Mouse (Mus musculus) c-Kit-positive CD71-negative TER-119-negative erythroid progenitor cells, embryonic 14.5 days (primary cell): ENCODE results near the gene Serpina3k.
"Not testable (repeated sequence)": the region's sequence is repeated elsewhere in the genome, so short reads cannot be mapped to it uniquely, and the experiment has no call there.

Experiments used
- DNase-seq: peaks from one replicate; pipeline ENCODE4 v3.0.0-alpha.2; 2013; ENCODE audit warnings: low read depth

Gene Serpina3k

DNA sequence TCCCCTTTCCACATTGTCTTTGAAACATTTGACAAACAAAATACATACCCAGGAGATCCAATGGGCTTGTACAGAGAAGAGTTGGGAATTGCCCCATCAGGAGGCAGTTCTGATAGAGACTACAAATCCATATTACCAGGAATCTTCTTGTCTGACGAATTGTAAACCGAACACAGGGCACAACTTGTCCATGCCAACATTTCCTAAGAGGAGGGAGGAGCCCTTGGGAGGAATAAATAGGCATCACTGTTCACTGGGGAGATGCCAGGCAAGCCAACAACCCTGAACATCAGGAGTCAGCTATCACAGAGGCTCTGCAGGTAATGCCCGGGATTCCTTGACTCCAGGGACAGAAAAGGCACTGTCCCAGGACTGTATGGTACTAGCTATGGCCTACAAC, at the start of gene Serpina3k, which contains the start of gene Serpina3m:
Serpina3k (plus strand) TSS at position 261 of the 400 bp plus-strand sequence.
Serpina3m (plus strand) TSS at position 261 of the 400 bp plus-strand sequence.
- DNase-seq: not testable (repeated sequence)

DNA sequence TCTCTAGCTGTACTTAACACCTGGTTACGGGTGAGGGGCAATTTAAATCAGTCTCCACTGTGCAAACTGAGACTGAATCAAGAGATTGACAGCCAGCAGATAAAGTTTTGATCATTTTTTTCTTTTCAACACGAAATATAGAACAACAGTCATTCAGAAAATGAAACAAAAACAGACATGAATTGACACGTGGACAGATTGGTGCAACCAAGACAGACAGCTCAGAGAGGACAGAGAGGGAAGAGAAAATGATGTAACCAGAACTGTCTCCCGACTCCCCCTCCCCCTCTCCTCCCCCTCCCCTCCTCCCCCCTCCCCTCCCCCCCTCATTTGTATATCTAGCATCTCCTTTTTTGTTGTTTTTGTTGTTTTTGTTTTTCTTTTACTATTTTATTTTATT, 48.4 kb upstream of the Serpina3k start:
- no peak for DNase-seq

DNA sequence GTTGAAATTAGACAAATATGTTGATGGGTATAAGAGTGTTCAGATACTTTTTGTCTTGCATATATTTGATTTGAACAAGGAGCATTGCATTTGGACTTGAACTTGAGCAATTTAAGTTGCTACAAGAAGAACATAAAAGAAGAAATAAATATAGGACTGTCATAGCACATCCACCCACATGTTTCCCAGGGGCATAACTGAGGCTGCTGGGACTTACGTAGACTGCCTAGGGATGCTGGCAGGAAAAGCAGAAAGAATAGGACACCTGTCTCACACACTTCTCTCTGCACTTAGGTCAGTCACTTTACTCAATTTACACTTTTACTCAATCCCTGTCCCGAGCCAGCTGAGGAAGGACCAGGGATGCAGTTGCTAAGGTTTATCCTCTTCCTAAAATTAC, 44.3 kb upstream of the Serpina3k start:
- no peak for DNase-seq

DNA sequence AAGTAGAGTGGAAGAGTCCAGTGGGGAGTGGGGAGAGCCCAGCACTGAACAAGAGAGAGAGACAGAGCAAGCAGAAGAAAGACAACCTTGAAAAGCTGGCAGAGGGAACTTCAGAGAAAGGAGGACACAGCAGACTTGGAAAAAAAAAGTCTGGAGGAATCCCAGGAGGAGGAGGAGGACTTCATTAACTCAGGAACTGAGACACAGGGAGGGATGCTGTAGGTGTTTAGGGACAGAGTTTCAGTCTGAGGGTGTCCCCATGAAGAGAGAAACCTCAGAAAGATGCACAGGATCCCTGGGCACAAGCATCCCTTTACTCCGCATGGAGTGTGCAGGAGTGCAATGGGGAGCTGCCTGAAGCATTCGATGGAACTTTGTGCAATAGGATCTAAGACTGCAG, 40.2 kb upstream of the Serpina3k start:
- DNase-seq: no peak

DNA sequence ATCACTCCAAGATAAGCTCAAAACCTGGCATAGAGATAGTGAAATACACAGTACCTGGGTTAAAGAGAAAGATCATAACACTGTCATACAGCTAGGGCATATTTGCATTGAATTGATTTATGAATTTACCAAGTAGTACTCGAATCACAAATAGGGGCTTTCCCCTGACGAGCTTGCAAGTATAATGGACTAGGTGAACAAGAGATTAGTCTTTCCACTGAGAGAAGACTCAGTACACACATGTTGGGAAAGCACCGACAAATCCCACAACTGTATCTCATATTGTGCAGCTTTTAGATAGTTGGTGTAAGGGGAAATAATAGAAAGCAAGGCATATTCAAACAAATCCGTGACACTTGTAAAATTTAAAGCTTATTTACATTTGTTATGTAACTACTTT, 32.3 kb upstream of the Serpina3k start:
- DNase-seq: no peak

DNA sequence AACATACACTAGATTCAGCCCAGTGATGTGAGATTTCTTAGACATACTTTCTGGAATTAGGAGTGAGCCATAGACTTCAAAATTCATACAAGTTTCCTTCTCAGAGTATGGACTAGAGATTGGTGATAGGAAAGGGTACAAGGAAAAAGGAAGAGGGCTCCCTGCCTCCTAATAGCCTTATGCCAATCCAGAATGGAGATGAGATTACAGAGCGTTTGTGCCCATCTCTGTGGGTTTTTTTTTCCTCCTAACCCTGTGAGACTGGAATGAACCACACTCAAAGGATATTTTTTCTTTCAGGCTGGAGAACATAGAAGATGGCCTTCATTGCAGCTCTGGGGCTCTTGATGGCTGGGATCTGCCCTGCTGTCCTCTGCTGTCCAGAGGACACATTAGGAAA, 24.0 kb upstream of the Serpina3k start, which contains the start of gene Serpina3j:
Serpina3j (plus strand) TSS at position 301 of the 400 bp plus-strand sequence.
- no peak for DNase-seq

DNA sequence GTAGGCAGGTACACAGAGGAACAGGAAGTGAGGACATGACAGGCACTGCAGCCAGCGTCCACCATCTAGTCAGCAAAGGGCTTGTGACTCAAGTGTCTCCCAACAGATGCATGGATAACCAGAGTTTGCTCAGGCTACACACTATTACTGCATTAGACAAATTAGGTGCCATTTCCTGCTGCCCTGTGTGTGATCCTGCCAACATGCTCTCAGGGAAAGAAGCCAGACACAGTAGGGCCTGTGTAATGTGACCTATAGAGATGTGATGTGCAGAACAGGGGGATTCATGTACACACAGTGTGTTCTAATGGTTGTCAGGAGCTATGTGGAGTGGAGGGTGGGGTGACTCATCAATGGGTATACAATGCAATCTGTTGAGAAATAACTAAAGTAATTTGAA, 15.8 kb upstream of the Serpina3k start:
- DNase-seq: no peak

DNA sequence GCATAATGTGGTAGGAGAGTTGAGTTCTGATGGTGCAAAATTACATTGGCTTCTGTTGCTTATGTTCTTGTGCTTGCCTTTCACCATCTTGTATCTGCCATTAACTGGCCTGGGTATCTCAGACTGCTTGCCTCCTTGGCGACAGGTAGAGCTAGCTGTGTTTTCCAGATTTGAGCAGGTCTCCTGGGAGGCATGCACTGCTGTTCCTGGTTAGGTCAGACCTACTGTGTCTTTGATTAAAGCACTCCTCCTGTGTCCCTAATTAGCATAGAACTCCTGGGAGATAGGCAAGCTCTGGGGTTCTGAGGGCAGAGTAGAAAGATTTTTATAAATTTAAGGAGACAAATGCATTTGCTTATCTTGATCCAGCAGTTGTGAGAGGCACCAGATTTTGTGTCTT, 6.6 kb upstream of the Serpina3k start:
- DNase-seq: no peak

DNA sequence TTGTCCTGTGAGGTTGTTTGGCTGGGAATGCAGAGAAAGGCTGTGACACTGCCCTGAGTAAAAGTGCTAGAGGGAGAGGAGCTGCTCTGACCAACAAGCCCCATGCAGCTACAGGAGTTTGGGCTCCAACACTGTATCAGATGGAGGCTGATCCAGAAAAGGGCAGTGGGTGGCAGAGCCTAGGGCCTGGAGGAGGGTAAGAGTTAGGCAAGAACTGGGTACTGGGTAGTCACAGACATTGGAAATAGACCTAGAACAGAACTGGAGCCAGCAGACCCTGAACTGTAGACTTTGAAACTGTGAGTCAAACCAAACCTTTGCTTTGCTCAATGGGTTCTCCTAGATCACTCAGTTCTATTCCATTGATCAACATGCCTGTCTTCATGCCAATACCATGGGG, 1.4 kb upstream of the Serpina3k start:
- not testable (repeated sequence) for DNase-seq

GRCm38 (mm10) chr12:104338705-104339104, 419 bp downstream of the Serpina3k start:
- no peak for DNase-seq

DNA sequence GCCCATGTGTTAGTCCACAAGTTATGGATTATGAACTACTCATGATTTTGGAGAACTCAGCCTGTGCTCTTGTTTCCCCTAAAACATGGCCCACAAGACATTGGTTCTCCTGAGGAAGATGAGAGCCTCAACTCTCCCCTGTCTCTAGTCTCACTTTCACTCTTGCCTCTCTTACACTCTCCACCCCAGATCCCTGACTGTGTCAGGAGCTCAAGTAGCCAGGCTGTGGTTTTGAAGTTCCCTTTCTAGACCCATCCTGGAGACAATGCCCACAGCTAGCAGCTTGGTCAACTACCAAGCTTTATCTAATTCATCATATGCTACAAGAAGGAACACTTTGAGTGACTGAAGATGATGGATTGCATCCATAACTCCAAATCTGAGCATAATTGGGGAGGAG, 4.2 kb downstream of the Serpina3k start:
- not testable (repeated sequence) for DNase-seq

GRCm38 (mm10) chr12:104345181-104345580, 6.9 kb downstream of the Serpina3k start:
- DNase-seq: no peak

DNA sequence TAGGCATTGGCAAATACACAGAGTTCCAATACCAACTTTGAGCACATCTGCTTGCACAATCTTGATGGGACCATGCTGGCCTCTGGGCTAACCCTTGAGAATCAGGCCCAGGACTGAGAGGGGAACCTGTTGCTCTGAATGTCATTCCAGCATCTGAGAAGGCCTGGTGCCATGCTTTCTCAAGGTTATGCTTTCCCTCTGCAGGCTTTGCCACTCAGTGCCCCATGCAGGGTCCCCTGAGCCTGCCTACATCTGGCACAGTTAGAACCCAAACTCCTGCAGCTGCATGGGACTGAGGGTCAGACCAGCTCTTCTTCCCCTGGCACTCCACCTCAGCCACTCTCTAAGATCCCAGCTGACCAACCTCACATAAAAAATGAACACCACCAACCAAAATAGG, 7.4 kb downstream of the Serpina3k start:
- DNase-seq: no peak

DNA sequence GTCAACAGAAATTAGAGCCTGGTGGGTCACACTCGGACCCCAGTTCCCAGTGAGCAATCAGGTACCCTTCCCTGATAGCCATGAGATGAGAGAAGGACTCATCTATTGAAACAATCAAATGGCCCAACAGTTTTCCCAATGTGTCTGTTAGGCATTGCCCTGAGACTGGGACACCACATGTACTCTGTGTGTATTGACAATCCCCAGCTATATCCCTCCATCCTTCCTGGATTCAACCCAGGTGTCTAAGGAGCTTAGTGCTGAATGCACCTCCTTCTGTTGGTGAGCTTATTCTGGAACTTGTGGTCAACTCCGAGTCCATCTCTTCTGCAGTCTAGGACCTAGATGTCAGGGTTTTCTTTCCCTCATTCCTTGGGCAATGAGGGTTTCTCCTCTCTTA, 8.8 kb downstream of the Serpina3k start:
- DNase-seq: no peak

- not testable (repeated sequence) for DNase-seq
Measured at GRCm38 (mm10) chr12:104351812-104352211, 13.5 kb downstream of the Serpina3k start.

DNA sequence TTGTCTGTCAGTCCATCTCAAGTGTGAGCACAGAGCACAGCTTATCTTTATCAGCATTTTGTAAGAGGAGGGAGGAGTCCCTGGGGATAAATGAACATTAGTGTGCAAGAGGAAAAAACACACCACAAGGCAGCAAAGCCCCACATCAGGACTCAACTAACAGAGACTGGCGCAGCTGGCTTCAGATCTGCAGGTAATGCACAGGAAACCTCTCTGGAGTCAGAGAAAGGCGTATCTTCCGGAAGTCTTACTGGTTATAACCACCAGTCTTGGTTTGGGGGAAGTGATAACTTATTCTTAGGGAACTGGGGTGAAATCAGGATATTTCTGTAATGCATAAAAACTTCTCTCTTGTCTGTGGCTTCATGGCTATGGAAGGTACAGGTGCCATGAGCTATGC, 17.7 kb downstream of the Serpina3k start:
- DNase-seq: no peak

DNA sequence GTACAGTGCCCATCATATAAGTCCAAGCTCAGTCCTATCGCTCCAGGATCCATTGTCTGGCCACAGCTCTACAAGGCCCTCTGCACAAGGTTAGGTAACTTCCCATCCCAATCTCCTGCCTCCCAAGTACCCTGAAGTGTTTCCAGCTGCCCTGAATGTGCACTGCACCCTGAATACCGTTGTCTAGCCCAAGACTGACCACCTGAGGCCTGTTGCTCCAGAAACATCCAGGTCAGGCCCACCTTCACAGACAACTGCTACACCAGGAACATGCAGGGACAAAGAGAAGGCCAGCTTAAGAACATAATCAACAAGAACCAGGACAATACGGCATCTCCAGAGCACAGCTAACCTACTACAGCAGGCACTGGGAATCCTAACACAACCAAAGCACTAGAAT, 31.7 kb downstream of the Serpina3k start:
- no peak for DNase-seq

GRCm38 (mm10) chr12:104377179-104377578, 38.9 kb downstream of the Serpina3k start:
- DNase-seq: not testable (repeated sequence)

- not testable (repeated sequence) for DNase-seq
Measured at GRCm38 (mm10) chr12:104378351-104378750, 40.1 kb downstream of the Serpina3k start.

DNA sequence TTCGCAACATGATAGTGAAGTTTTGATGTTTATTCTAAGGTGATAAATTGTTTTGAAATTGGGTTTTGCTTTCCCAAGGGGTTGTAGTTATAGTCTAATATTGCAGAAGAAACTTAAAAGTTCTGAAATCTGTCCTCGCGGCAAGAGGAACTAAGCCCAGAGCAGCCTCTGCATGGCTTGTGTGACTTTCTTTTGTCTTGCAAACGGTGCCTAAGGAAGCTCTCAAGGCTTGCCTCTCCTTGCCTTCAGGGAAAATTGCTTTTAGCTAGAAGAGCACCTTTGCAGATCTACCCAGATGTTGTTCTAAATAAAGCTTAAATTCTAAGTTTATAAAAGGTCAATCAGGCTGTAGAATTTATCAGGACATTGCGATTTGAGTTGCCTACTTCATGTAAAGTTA, 40.5 kb downstream of the Serpina3k start:
- not testable (repeated sequence) for DNase-seq

GRCm38 (mm10) chr12:104379856-104380255, 41.6 kb downstream of the Serpina3k start:
- no peak for DNase-seq

GRCm38 (mm10) chr12:104381071-104381604, 42.9 kb downstream of the Serpina3k start:
- not testable (repeated sequence) for DNase-seq

GRCm38 (mm10) chr12:104385987-104386386, 47.7 kb downstream of the Serpina3k start:
- not testable (repeated sequence) for DNase-seq

- not testable (repeated sequence) for DNase-seq
Measured at GRCm38 (mm10) chr12:104386878-104387277, 48.6 kb downstream of the Serpina3k start.
